Mouse (Mus musculus) erythroblast, embryonic 14.5 days (primary cell): ENCODE results near the gene Arhgap6.

Source experiments
- GATA1 ChIP-seq: IDR thresholded peaks from 2 replicates; pipeline ENCODE4 v1.6.1; 2012; ENCODE audit warnings: low read length, inconsistent platforms, mixed read lengths
- TAL1 ChIP-seq: IDR thresholded peaks from 3 replicates; pipeline ENCODE4 v1.6.1; 2012; ENCODE audit warnings: low read length, inconsistent platforms, mixed read lengths

DNA sequence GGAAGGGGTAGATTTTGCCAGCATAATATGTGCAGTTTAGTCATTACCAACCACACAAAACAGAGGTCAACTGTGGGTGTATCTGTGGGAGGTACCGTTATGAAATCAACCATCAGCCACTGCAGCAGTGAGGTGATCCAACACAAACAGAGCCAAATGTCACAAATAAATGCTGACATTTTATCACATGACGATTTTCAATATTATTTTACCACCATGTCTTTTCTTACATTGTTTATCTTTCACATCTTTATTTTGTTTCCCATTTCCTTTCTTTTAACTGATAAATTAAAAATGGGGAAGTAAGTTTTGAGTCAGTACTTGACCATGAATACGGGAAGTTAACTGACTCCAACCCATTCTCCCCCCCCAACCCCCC is 328.9 kb downstream of the Arhgap6 start:
- TF ChIP-seq GATA1 (no peak), TAL1 (no peak)
